Mouse (Mus musculus) T-cell, adult 2 months (primary cell): ENCODE measurements around the gene Gm10135.
"Not testable (repeated sequence)": the region's sequence is repeated elsewhere in the genome, so short reads cannot be mapped to it uniquely, and the experiment has no call there.

Source experiments
- DNase-seq: peaks from one replicate; pipeline ENCODE4 v3.0.0; 2022; ENCODE audit warnings: low spot score

Gm10135 gene

GRCm38 (mm10) chr5:72974602-72975001, at the start of gene Gm10135:
Gene Gm10135, minus strand, starts transcription at chr5:72974702.
- no peak for DNase-seq

- DNase-seq = no peak
Measured at GRCm38 (mm10) chr5:73023801-73024200, 49.3 kb upstream of the Gm10135 start.

GRCm38 (mm10) chr5:73014745-73015144, 40.2 kb upstream of the Gm10135 start:
- no peak for DNase-seq

GRCm38 (mm10) chr5:73013611-73014287, 39.2 kb upstream of the Gm10135 start:
- not testable (repeated sequence) for DNase-seq

GRCm38 (mm10) chr5:73012884-73013610, 38.5 kb upstream of the Gm10135 start:
- not testable (repeated sequence) for DNase-seq

- DNase-seq = not testable (repeated sequence)
Measured at GRCm38 (mm10) chr5:73011806-73012205, 37.3 kb upstream of the Gm10135 start.

GRCm38 (mm10) chr5:73008230-73008629, 33.7 kb upstream of the Gm10135 start:
- DNase-seq = peak; percentile 27

- no peak for DNase-seq
Measured at GRCm38 (mm10) chr5:73007582-73007959, 33.1 kb upstream of the Gm10135 start.

- DNase-seq = no peak
Measured at GRCm38 (mm10) chr5:73006784-73007581, 32.5 kb upstream of the Gm10135 start, which contains the start of gene Slc10a4. Gene Slc10a4, plus strand, starts transcription at chr5:73006883.

- no peak for DNase-seq
Measured at GRCm38 (mm10) chr5:73004046-73004445, 29.5 kb upstream of the Gm10135 start.

GRCm38 (mm10) chr5:72998546-72998945, 24.0 kb upstream of the Gm10135 start:
- DNase-seq = not testable (repeated sequence)

- no peak for DNase-seq
Measured at GRCm38 (mm10) chr5:72995379-72995778, 20.9 kb upstream of the Gm10135 start.

- DNase-seq = no peak
Measured at GRCm38 (mm10) chr5:72994928-72995327, 20.4 kb upstream of the Gm10135 start.

- DNase-seq = no peak
Measured at GRCm38 (mm10) chr5:72994424-72994823, 19.9 kb upstream of the Gm10135 start.

- DNase-seq = no peak
Measured at GRCm38 (mm10) chr5:72992474-72992873, 18.0 kb upstream of the Gm10135 start.

- no peak for DNase-seq
Measured at GRCm38 (mm10) chr5:72989756-72990155, 15.3 kb upstream of the Gm10135 start.

- no peak for DNase-seq
Measured at GRCm38 (mm10) chr5:72987786-72988185, 13.3 kb upstream of the Gm10135 start.

- peak; percentile 12 for DNase-seq
Measured at GRCm38 (mm10) chr5:72984091-72984490, 9.6 kb upstream of the Gm10135 start.

GRCm38 (mm10) chr5:72976539-72976938, 2.0 kb upstream of the Gm10135 start:
- DNase-seq = no peak

- DNase-seq = no peak
Measured at GRCm38 (mm10) chr5:72975996-72976395, 1.5 kb upstream of the Gm10135 start.

- DNase-seq = no peak
Measured at GRCm38 (mm10) chr5:72972934-72973333, 1.6 kb downstream of the Gm10135 start.

GRCm38 (mm10) chr5:72972435-72972834, 2.1 kb downstream of the Gm10135 start:
- no peak for DNase-seq

- DNase-seq = no peak
Measured at GRCm38 (mm10) chr5:72965706-72966105, 8.8 kb downstream of the Gm10135 start.
